Mouse (Mus musculus) embryonic fibroblast, embryonic 13.5 days (primary cell): ENCODE results near the gene Hspb7.

Experiments used
- CTCF ChIP-seq: IDR thresholded peaks from 2 replicates; pipeline ENCODE4 v1.5.1; 2011; ENCODE audit warnings: mild to moderate bottlenecking, control low read depth, low read length, moderate library complexity, borderline replicate concordance; ENCODE audit not compliant: insufficient read depth
- POLR2A ChIP-seq: IDR thresholded peaks from 2 replicates; pipeline ENCODE4 v1.6.1; 2011; ENCODE audit warnings: low read depth, mild to moderate bottlenecking, control low read depth, low read length, moderate library complexity

- TF ChIP-seq CTCF (no peak), POLR2A (peak; percentile 94)
These were observed 5.2 kb downstream of the Hspb7 start for GRCm38 (mm10) chr4:141425484-141426479.
